Mouse (Mus musculus): Measurements from ENCODE around the gene Ttll10. TPM values are rescaled to one million over a fixed set of nuclear protein-coding genes. Genes with fewer than 3 reads are reported as not detected.
A peak's percentile ranks its signal among the peaks of the same experiment; 100 is the strongest.

Gene Ttll10
- polyA plus RNA-seq, 1 experiment from 2014 or later: 0.31 TPM

GRCm38 (mm10) chr4:156096191-156096590 is 37.0 kb upstream of the Ttll10 start:
- ATAC-seq: no peak
- DNase-seq: no peak
- Histone ChIP-seq H3K27ac (ENCODE audit: low read depth) (no peak overlapping the region), H3K4me3 (ENCODE audit: low read depth, low read length) (no peak overlapping the region), H3K9me3 (ENCODE audit: low read length) (no peaks in the 10 kb centered on the region), H3K4me2 (ENCODE audit: low read depth, low read length) (no peak overlapping the region), H3K9ac (replicated peaks) (no peak overlapping the region), H3K27me3 (ENCODE audit: insufficient read depth, low read length) (no peaks in the 10 kb centered on the region), H3K4me1 (ENCODE audit: insufficient read depth) (peaks cover 20% of the 10 kb centered on the region), H3K36me3 (replicated peaks; ENCODE audit: insufficient read depth, low read length) (no peaks in the 10 kb centered on the region)
- TF ChIP-seq CTCF (IDR thresholded peaks at IDR 0.05; ENCODE audit: low read depth): no peak
- no peak for TF ChIP-seq EP300 (IDR thresholded peaks at IDR 0.05; ENCODE audit: low read depth)
- 77% methylated on average over 1 of the region's 1 CpGs for WGBS (ENCODE audit: insufficient replicate concordance)

- Histone ChIP-seq H3K27ac (ENCODE audit: low read depth) (peak overlapping the region; percentile 58), H3K36me3 (replicated peaks; ENCODE audit: insufficient read depth, low read length) (no peaks in the 10 kb centered on the region), H3K4me2 (ENCODE audit: low read depth, low read length) (no peak overlapping the region), H3K27me3 (ENCODE audit: insufficient read depth, low read length) (no peaks in the 10 kb centered on the region), H3K4me3 (ENCODE audit: low read depth, low read length) (no peak overlapping the region), H3K4me1 (ENCODE audit: insufficient read depth) (peaks cover 15% of the 10 kb centered on the region), H3K9ac (replicated peaks) (no peak overlapping the region), H3K9me3 (ENCODE audit: low read length) (no peaks in the 10 kb centered on the region)
- whole genome bisulfite sequencing (ENCODE audit: insufficient replicate concordance): 65% methylated on average over 5 of the region's 5 CpGs
- ATAC-seq (peak; percentile 72), DNase-seq (no peak)
- TF ChIP-seq CTCF (IDR thresholded peaks at IDR 0.05; ENCODE audit: low read depth) (no peak), EP300 (IDR thresholded peaks at IDR 0.05; ENCODE audit: low read depth) (no peak)
Observed at GRCm38 (mm10) chr4:156093758-156094157, 34.5 kb upstream of the Ttll10 start.

GRCm38 (mm10) chr4:156092765-156093164 is 33.6 kb upstream of the Ttll10 start:
- Histone ChIP-seq H3K9me3 (ENCODE audit: low read length) (no peaks in the 10 kb centered on the region), H3K27me3 (ENCODE audit: insufficient read depth, low read length) (no peaks in the 10 kb centered on the region), H3K4me2 (ENCODE audit: low read depth, low read length) (no peak overlapping the region), H3K4me3 (ENCODE audit: low read depth, low read length) (no peak overlapping the region), H3K4me1 (ENCODE audit: insufficient read depth) (peaks cover 15% of the 10 kb centered on the region), H3K9ac (replicated peaks) (no peak overlapping the region), H3K27ac (ENCODE audit: low read depth) (0 out of 2 replicates have a peak overlapping the region, but pooled peaks have one; percentile 3), H3K36me3 (replicated peaks; ENCODE audit: insufficient read depth, low read length) (no peaks in the 10 kb centered on the region)
- TF ChIP-seq EP300 (IDR thresholded peaks at IDR 0.05; ENCODE audit: low read depth) (no peak), CTCF (IDR thresholded peaks at IDR 0.05; ENCODE audit: low read depth) (no peak)
- DNase-seq (no peak), ATAC-seq (no peak)
- 66% methylated on average over 1 of the region's 1 CpGs for WGBS (ENCODE audit: insufficient replicate concordance)

- ATAC-seq (peak; percentile 69), DNase-seq (no peak)
- H3K36me3 ChIP-seq (replicated peaks; ENCODE audit: insufficient read depth, low read length): no peaks in the 10 kb centered on the region
- H3K9ac ChIP-seq (replicated peaks): no peak overlapping the region
- WGBS (ENCODE audit: insufficient replicate concordance): 75% methylated on average over 1 of the region's 1 CpGs
- peaks cover 19% of the 10 kb centered on the region for H3K4me1 ChIP-seq (ENCODE audit: insufficient read depth)
- H3K27ac ChIP-seq (ENCODE audit: low read depth): no peak overlapping the region
- no peaks in the 10 kb centered on the region for H3K27me3 ChIP-seq (ENCODE audit: insufficient read depth, low read length)
- no peak overlapping the region for H3K4me2 ChIP-seq (ENCODE audit: low read depth, low read length)
- H3K4me3 ChIP-seq (ENCODE audit: low read depth, low read length): no peak overlapping the region
- no peaks in the 10 kb centered on the region for H3K9me3 ChIP-seq (ENCODE audit: low read length)
- TF ChIP-seq CTCF (IDR thresholded peaks at IDR 0.05; ENCODE audit: low read depth) (no peak), EP300 (IDR thresholded peaks at IDR 0.05; ENCODE audit: low read depth) (no peak)
Observed at GRCm38 (mm10) chr4:156091236-156091635, 32.0 kb upstream of the Ttll10 start.

GRCm38 (mm10) chr4:156087398-156088087 is 28.3 kb upstream of the Ttll10 start:
- no peak for ATAC-seq
- H3K4me2 ChIP-seq (ENCODE audit: low read depth, low read length): no peak overlapping the region; the same call in 1 of the 2 replicates
- no peak for DNase-seq

GRCm38 (mm10) chr4:156085256-156085655 is 26.0 kb upstream of the Ttll10 start:
- no peaks in the 10 kb centered on the region for H3K9me3 ChIP-seq (ENCODE audit: low read length)
- no peak overlapping the region for H3K27ac ChIP-seq (ENCODE audit: low read depth)
- no peaks in the 10 kb centered on the region for H3K27me3 ChIP-seq (ENCODE audit: insufficient read depth, low read length)
- no peak for DNase-seq
- H3K4me3 ChIP-seq (ENCODE audit: low read depth, low read length): no peak overlapping the region
- 77% methylated on average over 8 of the region's 8 CpGs for WGBS (ENCODE audit: insufficient replicate concordance)
- no peak overlapping the region for H3K9ac ChIP-seq (replicated peaks)
- no peak for TF ChIP-seq EP300 (IDR thresholded peaks at IDR 0.05; ENCODE audit: low read depth)
- TF ChIP-seq CTCF (IDR thresholded peaks at IDR 0.05; ENCODE audit: low read depth): no peak
- H3K4me2 ChIP-seq (ENCODE audit: low read depth, low read length): no peak overlapping the region
- H3K4me1 ChIP-seq (ENCODE audit: insufficient read depth): peaks cover 25% of the 10 kb centered on the region
- no peaks in the 10 kb centered on the region for H3K36me3 ChIP-seq (replicated peaks; ENCODE audit: insufficient read depth, low read length)
- no peak for ATAC-seq

More at GRCm38 (mm10) chr4:156087398-156088087, 28.3 kb upstream of the Ttll10 start:
- Histone ChIP-seq H3K4me1 (ENCODE audit: insufficient read depth) (peaks cover 17% of the 10 kb centered on the region), H3K9me3 (ENCODE audit: low read length) (no peaks in the 10 kb centered on the region), H3K9ac (replicated peaks) (no peak overlapping the region; the same call in 1 of the 2 replicates), H3K27ac (ENCODE audit: low read depth) (peak overlapping the region; percentile 29; the same call in 1 of the 2 replicates), H3K36me3 (replicated peaks; ENCODE audit: insufficient read depth, low read length) (no peaks in the 10 kb centered on the region), H3K27me3 (ENCODE audit: insufficient read depth, low read length) (no peaks in the 10 kb centered on the region), H3K4me3 (ENCODE audit: low read depth, low read length) (no peak overlapping the region)
- WGBS (ENCODE audit: insufficient replicate concordance): 9% methylated on average over 5 of the region's 5 CpGs
- no peak for TF ChIP-seq CTCF (IDR thresholded peaks at IDR 0.05; ENCODE audit: low read depth)
- TF ChIP-seq EP300 (IDR thresholded peaks at IDR 0.05; ENCODE audit: low read depth): no peak

Measured in liver, postnatal 0 days (tissue).